ENCODE assay signal across 11 mouse cellular contexts in genomic region chr4:118642346-118643190, GRCm38 (mm10). TPM values are rescaled to one million over a fixed set of nuclear protein-coding genes. Genes with fewer than 3 reads are reported as not detected.
DNase-seq lines count a peak whose midpoint lies in the region; ATAC-seq lines count a peak whose summit lies in the region.
"Had no signal": no experiment of that assay in that cellular context is flagged by ENCODE, and none has a peak within 500 bp of the region (broad histone marks: within the 10 kb centered on the region; RNA-seq: fewer than 3 reads in every experiment).

No protein-coding gene starts in this region.

- WGBS in hindbrain, embryonic 13.5 days: 51% methylated on average over 20 of the region's 20 CpGs
- 47% methylated on average over 20 of the region's 20 CpGs for WGBS in hindbrain, embryonic 12.5 days
- 46% methylated on average over 20 of the region's 20 CpGs for WGBS in midbrain, embryonic 14.5 days
- 61% methylated on average over 20 of the region's 20 CpGs for WGBS in midbrain, embryonic 10.5 days
- 36% methylated on average over 20 of the region's 20 CpGs for WGBS in heart, embryonic 16.5 days

- no peaks in the 10 kb centered on the region for H3K9me3 ChIP-seq in hindbrain, embryonic 13.5 days
- no peaks in the 10 kb centered on the region for H3K9me3 ChIP-seq in hindbrain, embryonic 12.5 days (replicated peaks)
- no peaks in the 10 kb centered on the region for H3K9me3 ChIP-seq in midbrain, embryonic 14.5 days (ENCODE audit: control insufficient read depth, low read length)
- H3K9me3 ChIP-seq in midbrain, embryonic 10.5 days (replicated peaks): no peaks in the 10 kb centered on the region
- no peaks in the 10 kb centered on the region; the same call in 1 of the 2 replicates for H3K9me3 ChIP-seq in heart, embryonic 16.5 days (replicated peaks; ENCODE audit: control insufficient read depth, low read length)

- peak; percentile 63; the same call in 1 of the 2 replicates for ATAC-seq in hindbrain, embryonic 13.5 days (ENCODE audit: low FRiP score)
- ATAC-seq in hindbrain, embryonic 12.5 days (ENCODE audit: low FRiP score): no peak
- ATAC-seq in midbrain, embryonic 14.5 days (ENCODE audit: low FRiP score, low TSS enrichment): no peak
- no peak for ATAC-seq in heart, embryonic 16.5 days (replicated peaks; ENCODE audit: extremely low read depth, insufficient read depth, low FRiP score)
- ATAC-seq in erythroblast, adult 5-6 weeks (replicated peaks; ENCODE audit: low FRiP score, poor library complexity, severe bottlenecking): no peak

- H3K4me1 ChIP-seq in hindbrain, embryonic 13.5 days (replicated peaks): peaks cover 10% of the 10 kb centered on the region
- no peaks in the 10 kb centered on the region for H3K4me1 ChIP-seq in hindbrain, embryonic 12.5 days
- no peaks in the 10 kb centered on the region for H3K4me1 ChIP-seq in midbrain, embryonic 14.5 days (ENCODE audit: control insufficient read depth, insufficient read depth, low read length)
- no peaks in the 10 kb centered on the region for H3K4me1 ChIP-seq in midbrain, embryonic 10.5 days
- H3K4me1 ChIP-seq in heart, embryonic 16.5 days (ENCODE audit: control insufficient read depth, insufficient read depth, low read length): peaks cover 3% of the 10 kb centered on the region; the same call in 1 of the 2 replicates

- no peak overlapping the region for H3K4me2 ChIP-seq in hindbrain, embryonic 13.5 days
- H3K4me2 ChIP-seq in hindbrain, embryonic 12.5 days (replicated peaks): no peak overlapping the region
- H3K4me2 ChIP-seq in midbrain, embryonic 14.5 days (ENCODE audit: low read length): no peak overlapping the region
- peak overlapping the region; percentile 30 for H3K4me2 ChIP-seq in heart, embryonic 16.5 days (ENCODE audit: low read depth, low read length)

- H3K27ac ChIP-seq in hindbrain, embryonic 13.5 days: no peak overlapping the region
- H3K27ac ChIP-seq in hindbrain, embryonic 12.5 days: no peak overlapping the region
- no peak overlapping the region for H3K27ac ChIP-seq in midbrain, embryonic 14.5 days (replicated peaks; ENCODE audit: low read depth, low read length)
- no peak overlapping the region for H3K27ac ChIP-seq in midbrain, embryonic 10.5 days (replicated peaks)
- H3K27ac ChIP-seq in heart, embryonic 16.5 days (ENCODE audit: low read length): no peak overlapping the region
- H3K27ac ChIP-seq: macrophage had no signal

- H3K36me3 ChIP-seq in hindbrain, embryonic 13.5 days: no peaks in the 10 kb centered on the region
- H3K36me3 ChIP-seq in hindbrain, embryonic 12.5 days: no peaks in the 10 kb centered on the region
- H3K36me3 ChIP-seq in midbrain, embryonic 14.5 days (ENCODE audit: control insufficient read depth, insufficient read depth, low read length): no peaks in the 10 kb centered on the region
- no peaks in the 10 kb centered on the region for H3K36me3 ChIP-seq in midbrain, embryonic 10.5 days
- H3K36me3 ChIP-seq in heart, embryonic 16.5 days (ENCODE audit: control insufficient read depth, insufficient read depth): no peaks in the 10 kb centered on the region

- H3K27me3 ChIP-seq in hindbrain, embryonic 13.5 days: no peaks in the 10 kb centered on the region
- H3K27me3 ChIP-seq in hindbrain, embryonic 12.5 days: no peaks in the 10 kb centered on the region
- no peaks in the 10 kb centered on the region for H3K27me3 ChIP-seq in midbrain, embryonic 14.5 days (ENCODE audit: control insufficient read depth, insufficient read depth, low read length)
- no peaks in the 10 kb centered on the region for H3K27me3 ChIP-seq in midbrain, embryonic 10.5 days (ENCODE audit: low read depth, poor library complexity, severe bottlenecking)
- H3K27me3 ChIP-seq in heart, embryonic 16.5 days (ENCODE audit: control insufficient read depth, insufficient read depth, low read length): no peaks in the 10 kb centered on the region

- H3K4me3 ChIP-seq in hindbrain, embryonic 13.5 days: no peak overlapping the region
- no peak overlapping the region for H3K4me3 ChIP-seq in hindbrain, embryonic 12.5 days
- no peak overlapping the region for H3K4me3 ChIP-seq in midbrain, embryonic 14.5 days (replicated peaks; ENCODE audit: low read depth, low read length)
- no peak overlapping the region for H3K4me3 ChIP-seq in midbrain, embryonic 10.5 days
- no peak overlapping the region for H3K4me3 ChIP-seq in heart, embryonic 16.5 days (ENCODE audit: low read length)

- DNase-seq in midbrain, embryonic 14.5 days: peak; percentile 61
- no peak for DNase-seq in midbrain, embryonic 10.5 days (ENCODE audit: low spot score)
- DNase-seq in retina, embryonic 14.5 days (ENCODE audit: low spot score): peak; percentile 15
- DNase-seq in layer of hippocampus, adult 9-10 months (ENCODE audit: low spot score): no peak

- no peak overlapping the region; the same call in 1 of the 2 replicates for H3K9ac ChIP-seq in hindbrain, embryonic 13.5 days
- no peak overlapping the region for H3K9ac ChIP-seq in hindbrain, embryonic 12.5 days
- no peak overlapping the region for H3K9ac ChIP-seq in midbrain, embryonic 14.5 days (replicated peaks; ENCODE audit: low read length)
- no peak overlapping the region for H3K9ac ChIP-seq in heart, embryonic 16.5 days (ENCODE audit: low read length)

RNA-seq across cellular contexts. Expression of gene Olfr62, which starts 16.2 kb away (rescaled TPM):
- not detected in 2 replicates for polyA plus RNA-seq in hindbrain, embryonic 13.5 days (2015; fragmentation: Nextera tagmentation; extraction: Ambion mirVana)
- not detected in 2 replicates for polyA plus RNA-seq in hindbrain, embryonic 12.5 days (2016; fragmentation: Nextera tagmentation; extraction: Ambion mirVana)
- polyA plus RNA-seq in midbrain, embryonic 14.5 days (2014; fragmentation: Nextera tagmentation; extraction: Ambion mirVana): not detected in 2 replicates
- polyA plus RNA-seq in midbrain, embryonic 10.5 days (2016; fragmentation: Nextera tagmentation; extraction: Ambion mirVana): not detected in 2 replicates
- not detected in 2 replicates for polyA plus RNA-seq in heart, embryonic 16.5 days (2015; fragmentation: Nextera tagmentation; extraction: Ambion mirVana)
- not detected in 2 replicates for total RNA-seq in erythroblast, adult 5-6 weeks (2015; ENCODE audit: low replicate concordance)
- not detected in 2 replicates for total RNA-seq in erythroblast, adult 5-6 weeks (2017; ENCODE audit: low replicate concordance)
- total RNA-seq: common myeloid progenitor, adult 5-6 weeks had no signal
- polyA plus RNA-seq: macrophage; small intestine, adult 2 months had no signal

RNA-seq across cellular contexts. Expression of gene Ebna1bp2, which starts 22.0 kb away (rescaled TPM):
- polyA plus RNA-seq in hindbrain, embryonic 13.5 days (2015; fragmentation: Nextera tagmentation; extraction: Ambion mirVana): 106 and 121 TPM in 2 replicates
- polyA plus RNA-seq in hindbrain, embryonic 12.5 days (2016; fragmentation: Nextera tagmentation; extraction: Ambion mirVana): 151 and 160 TPM in 2 replicates
- polyA plus RNA-seq in midbrain, embryonic 14.5 days (2014; fragmentation: Nextera tagmentation; extraction: Ambion mirVana): 106 and 117 TPM in 2 replicates
- polyA plus RNA-seq in midbrain, embryonic 10.5 days (2016; fragmentation: Nextera tagmentation; extraction: Ambion mirVana): 187 and 192 TPM in 2 replicates
- 70.7 and 105 TPM in 2 replicates for polyA plus RNA-seq in heart, embryonic 16.5 days (2015; fragmentation: Nextera tagmentation; extraction: Ambion mirVana)
- 28.4 and 35.1 TPM in 2 replicates for total RNA-seq in erythroblast, adult 5-6 weeks (2015; ENCODE audit: low replicate concordance)
- 12.6 and 20.6 TPM in 2 replicates for total RNA-seq in erythroblast, adult 5-6 weeks (2017; ENCODE audit: low replicate concordance)

RNA-seq across cellular contexts. Expression of gene Cfap57, which starts 22.0 kb away (rescaled TPM):
- 1.3 and 2.3 TPM in 2 replicates for polyA plus RNA-seq in hindbrain, embryonic 13.5 days (2015; fragmentation: Nextera tagmentation; extraction: Ambion mirVana)
- 1.7 TPM in 2 replicates for polyA plus RNA-seq in hindbrain, embryonic 12.5 days (2016; fragmentation: Nextera tagmentation; extraction: Ambion mirVana)
- polyA plus RNA-seq in midbrain, embryonic 14.5 days (2014; fragmentation: Nextera tagmentation; extraction: Ambion mirVana): 1.3 and 1.8 TPM in 2 replicates
- 0.70 and 0.75 TPM in 2 replicates for polyA plus RNA-seq in midbrain, embryonic 10.5 days (2016; fragmentation: Nextera tagmentation; extraction: Ambion mirVana)
- polyA plus RNA-seq in heart, embryonic 16.5 days (2015; fragmentation: Nextera tagmentation; extraction: Ambion mirVana): 0.33 and 0.54 TPM in 2 replicates
- 0.63 TPM in 1 of 2 replicates, not detected in the other for total RNA-seq in erythroblast, adult 5-6 weeks (2015; ENCODE audit: low replicate concordance)
- 0.51 and 0.84 TPM in 2 replicates for total RNA-seq in erythroblast, adult 5-6 weeks (2017; ENCODE audit: low replicate concordance)
- polyA plus RNA-seq: macrophage; small intestine, adult 2 months had no signal

RNA-seq across cellular contexts. Expression of gene Olfr1342, which starts 50.0 kb away (rescaled TPM):
- not detected in 2 replicates for polyA plus RNA-seq in hindbrain, embryonic 13.5 days (2015; fragmentation: Nextera tagmentation; extraction: Ambion mirVana)
- polyA plus RNA-seq in hindbrain, embryonic 12.5 days (2016; fragmentation: Nextera tagmentation; extraction: Ambion mirVana): 0.09 TPM in 1 of 2 replicates, not detected in the other
- not detected in 2 replicates for polyA plus RNA-seq in midbrain, embryonic 14.5 days (2014; fragmentation: Nextera tagmentation; extraction: Ambion mirVana)
- polyA plus RNA-seq in midbrain, embryonic 10.5 days (2016; fragmentation: Nextera tagmentation; extraction: Ambion mirVana): not detected in 2 replicates
- polyA plus RNA-seq in heart, embryonic 16.5 days (2015; fragmentation: Nextera tagmentation; extraction: Ambion mirVana): 0.05 TPM in 1 of 2 replicates, not detected in the other
- total RNA-seq in erythroblast, adult 5-6 weeks (2015; ENCODE audit: low replicate concordance): not detected in 2 replicates
- not detected in 2 replicates for total RNA-seq in erythroblast, adult 5-6 weeks (2017; ENCODE audit: low replicate concordance)
- total RNA-seq: common myeloid progenitor, adult 5-6 weeks had no signal
- polyA plus RNA-seq: macrophage had no signal

Comparison
In these comparisons a context has a peak if more than half of its experiments do, and no peak if none do; other contexts are left out.
1. DNase-seq: peak in midbrain, embryonic 14.5 days (single experiment) and retina, embryonic 14.5 days (single experiment); none in midbrain, embryonic 10.5 days (single experiment) and layer of hippocampus, adult 9-10 months (single experiment).